Mouse (Mus musculus): ENCODE measurements around the gene Atad5.

DNA sequence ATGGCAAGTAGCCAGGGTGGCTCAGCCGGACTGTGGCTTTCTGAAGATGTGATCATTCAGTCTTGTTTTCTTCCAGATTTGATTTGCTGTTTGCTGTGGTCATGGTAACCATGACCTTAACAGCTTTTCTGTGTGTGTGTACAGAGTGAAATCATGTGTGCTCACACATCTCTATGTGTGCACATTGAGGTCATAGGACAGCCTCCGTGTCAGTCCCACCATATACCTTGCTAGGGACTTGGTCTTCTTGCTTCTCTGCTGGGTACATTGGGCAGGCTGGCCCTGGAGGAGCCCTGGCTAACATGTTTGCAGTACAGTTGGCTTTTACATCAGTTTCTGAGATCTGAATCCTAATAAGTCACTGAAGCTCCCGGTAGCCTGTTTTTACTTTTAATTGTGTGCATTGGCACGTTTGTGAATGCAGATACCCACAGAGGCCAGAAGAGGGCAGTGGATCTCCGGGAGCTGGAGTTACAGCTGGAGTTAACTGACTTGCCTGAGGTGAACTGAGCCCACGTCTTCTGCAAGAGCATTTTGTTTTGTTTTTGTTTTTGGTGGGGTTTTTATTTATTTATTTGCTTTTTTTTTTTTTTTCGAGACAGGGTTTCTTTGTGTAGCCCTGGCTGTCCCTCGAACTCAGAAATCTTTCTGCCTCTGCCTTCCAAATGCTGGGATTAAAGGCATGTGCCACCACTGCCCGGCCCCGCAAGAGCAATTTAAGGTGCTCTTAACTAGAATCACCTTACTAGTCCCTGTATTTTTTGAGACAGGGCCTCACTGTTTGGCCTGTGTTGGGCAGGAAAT is 46.4 kb upstream of the Atad5 start:
- no peak for TF ChIP-seq POLR2A (IDR thresholded peaks at IDR 0.05; ENCODE audit: extremely low read depth, insufficient read depth, low read length)
- TF ChIP-seq CTCF (IDR thresholded peaks at IDR 0.05; ENCODE audit: low read depth, low read length), result peak; percentile 81

Data from liver, adult 2 months (tissue).